Mouse (Mus musculus) splenic B cell, adult 2 months (primary cell): ENCODE results near the gene Ttll12.
A peak's percentile ranks its signal among the peaks of the same experiment; 100 is the strongest.

Experiments
- DNase-seq: peaks from one replicate; pipeline ENCODE4 v3.0.0-alpha.2; 2011; ENCODE audit warnings: low read depth, low spot score
- H3K27me3 ChIP-seq: 2 replicates; pipeline ENCODE4 v1.6.1; 2012; ENCODE audit warnings: mild to moderate bottlenecking, low read length, moderate library complexity, mixed read lengths; ENCODE audit not compliant: control insufficient read depth, poor library complexity, insufficient read depth, severe bottlenecking
- H3K36me3 ChIP-seq: 2 replicates; pipeline ENCODE4 v1.6.1; 2012; ENCODE audit warnings: mild to moderate bottlenecking, low read length, moderate library complexity, mixed read lengths; ENCODE audit not compliant: control insufficient read depth, poor library complexity, insufficient read depth, severe bottlenecking

Gene Ttll12

GRCm38 (mm10) chr15:83530233-83530632, 64.7 kb downstream of the Ttll12 start:
- H3K36me3 ChIP-seq, result no peaks in the 10 kb centered on the region
- peaks cover 2% of the 10 kb centered on the region; the same call in 1 of the 2 replicates for H3K27me3 ChIP-seq
- no peak for DNase-seq

- Histone ChIP-seq H3K27me3 (peaks cover 2% of the 10 kb centered on the region; the same call in 1 of the 2 replicates), H3K36me3 (no peaks in the 10 kb centered on the region)
- DNase-seq, result no peak
Observed at GRCm38 (mm10) chr15:83529765-83530164, 65.2 kb downstream of the Ttll12 start.

- Histone ChIP-seq H3K36me3 (no peaks in the 10 kb centered on the region), H3K27me3 (peaks cover 2% of the 10 kb centered on the region; the same call in 1 of the 2 replicates)
- no peak for DNase-seq
Observed at GRCm38 (mm10) chr15:83528892-83529291, 66.1 kb downstream of the Ttll12 start.

- H3K36me3 ChIP-seq, result no peaks in the 10 kb centered on the region
- peaks cover 2% of the 10 kb centered on the region; the same call in 1 of the 2 replicates for H3K27me3 ChIP-seq
- DNase-seq, result no peak
Observed at GRCm38 (mm10) chr15:83527747-83528146, 67.2 kb downstream of the Ttll12 start.

GRCm38 (mm10) chr15:83527092-83527437, 67.9 kb downstream of the Ttll12 start:
- DNase-seq, result no peak
- Histone ChIP-seq H3K27me3 (peaks cover 2% of the 10 kb centered on the region; the same call in 1 of the 2 replicates), H3K36me3 (no peaks in the 10 kb centered on the region)

- Histone ChIP-seq H3K36me3 (no peaks in the 10 kb centered on the region), H3K27me3 (peaks cover 2% of the 10 kb centered on the region; the same call in 1 of the 2 replicates)
- peak; percentile 32 for DNase-seq
Observed at GRCm38 (mm10) chr15:83526424-83527091, 68.4 kb downstream of the Ttll12 start, which contains the start of gene Bik. Bik (plus strand) TSS chr15:83526862.
